Mouse (Mus musculus): ENCODE data around the gene Ltc4s. TPM values are rescaled to one million over a fixed set of nuclear protein-coding genes. Genes with fewer than 3 reads are reported as not detected.

Gene Ltc4s
- total and polyA plus RNA-seq, 3 experiments: not detected

- no peak for DNase-seq (ENCODE audit: low spot score)
- no peaks in the 10 kb centered on the region for H3K9me3 ChIP-seq (replicated peaks)
- ATAC-seq (ENCODE audit: extremely low read depth, insufficient number of reproducible peaks, low FRiP score, poor library complexity, severe bottlenecking): no peak
- peaks cover 25% of the 10 kb centered on the region for H3K4me1 ChIP-seq (ENCODE audit: insufficient read depth, low read depth, low read length)
- H3K4me3 ChIP-seq (ENCODE audit: low read depth, low read length): no peak overlapping the region
- H3K27me3 ChIP-seq (ENCODE audit: insufficient read depth, low read length): no peaks in the 10 kb centered on the region
- peaks cover 99% of the 10 kb centered on the region for H3K36me3 ChIP-seq (replicated peaks)
- TF ChIP-seq GATA2 (IDR thresholded peaks at IDR 0.05; ENCODE audit: borderline replicate concordance, low read depth, low read length) (no peak), TAL1 (conservative IDR thresholded peaks at IDR 0.05; ENCODE audit: low read depth, low read length) (no peak), CTCF (IDR thresholded peaks at IDR 0.05; ENCODE audit: low read depth, low read length) (no peak), POLR2AphosphoS5 (IDR thresholded peaks at IDR 0.05; ENCODE audit: insufficient replicate concordance, low read depth, low read length) (no peak), GATA1 (IDR thresholded peaks at IDR 0.05; ENCODE audit: borderline replicate concordance, low read length) (no peak)
Measured at GRCm38 (mm10) chr11:50203302-50203827, 35.1 kb downstream of the Ltc4s start.

GRCm38 (mm10) chr11:50201590-50201989, 36.8 kb downstream of the Ltc4s start:
- Histone ChIP-seq H3K36me3 (replicated peaks) (peaks cover 99% of the 10 kb centered on the region), H3K4me3 (ENCODE audit: low read depth, low read length) (no peak overlapping the region), H3K4me1 (ENCODE audit: insufficient read depth, low read depth, low read length) (peaks cover 9% of the 10 kb centered on the region; the same call in 1 of the 2 replicates), H3K9me3 (replicated peaks) (no peaks in the 10 kb centered on the region), H3K27me3 (ENCODE audit: insufficient read depth, low read length) (no peaks in the 10 kb centered on the region)
- TF ChIP-seq GATA1 (IDR thresholded peaks at IDR 0.05; ENCODE audit: borderline replicate concordance, low read length): no peak
- TF ChIP-seq GATA2 (IDR thresholded peaks at IDR 0.05; ENCODE audit: borderline replicate concordance, low read depth, low read length): no peak
- TF ChIP-seq TAL1 (conservative IDR thresholded peaks at IDR 0.05; ENCODE audit: low read depth, low read length): no peak
- TF ChIP-seq CTCF (IDR thresholded peaks at IDR 0.05; ENCODE audit: low read depth, low read length): no peak
- no peak for TF ChIP-seq POLR2AphosphoS5 (IDR thresholded peaks at IDR 0.05; ENCODE audit: insufficient replicate concordance, low read depth, low read length)
- ATAC-seq (ENCODE audit: extremely low read depth, insufficient number of reproducible peaks, low FRiP score, poor library complexity, severe bottlenecking) (no peak; the same call in 1 of the 2 replicates), DNase-seq (ENCODE audit: low spot score) (no peak)

GRCm38 (mm10) chr11:50200613-50201012, 37.8 kb downstream of the Ltc4s start:
- H3K4me3 ChIP-seq (ENCODE audit: low read depth, low read length): no peak overlapping the region
- DNase-seq (ENCODE audit: low spot score) (no peak), ATAC-seq (ENCODE audit: extremely low read depth, insufficient number of reproducible peaks, low FRiP score, poor library complexity, severe bottlenecking) (no peak)
- TF ChIP-seq POLR2AphosphoS5 (IDR thresholded peaks at IDR 0.05; ENCODE audit: insufficient replicate concordance, low read depth, low read length): no peak
- H3K27me3 ChIP-seq (ENCODE audit: insufficient read depth, low read length): no peaks in the 10 kb centered on the region
- no peaks in the 10 kb centered on the region for H3K9me3 ChIP-seq (replicated peaks)
- H3K36me3 ChIP-seq (replicated peaks): peaks cover 98% of the 10 kb centered on the region
- H3K4me1 ChIP-seq (ENCODE audit: insufficient read depth, low read depth, low read length): peaks cover 12% of the 10 kb centered on the region; the same call in 1 of the 2 replicates

- H3K4me1 ChIP-seq (ENCODE audit: insufficient read depth, low read depth, low read length): peaks cover 22% of the 10 kb centered on the region
- no peaks in the 10 kb centered on the region for H3K9me3 ChIP-seq (replicated peaks)
- no peak overlapping the region for H3K4me3 ChIP-seq (ENCODE audit: low read depth, low read length)
- H3K27me3 ChIP-seq (ENCODE audit: insufficient read depth, low read length): no peaks in the 10 kb centered on the region
- TF ChIP-seq POLR2AphosphoS5 (IDR thresholded peaks at IDR 0.05; ENCODE audit: insufficient replicate concordance, low read depth, low read length) (no peak), GATA2 (IDR thresholded peaks at IDR 0.05; ENCODE audit: borderline replicate concordance, low read depth, low read length) (no peak), TAL1 (conservative IDR thresholded peaks at IDR 0.05; ENCODE audit: low read depth, low read length) (no peak), GATA1 (IDR thresholded peaks at IDR 0.05; ENCODE audit: borderline replicate concordance, low read length) (no peak), CTCF (IDR thresholded peaks at IDR 0.05; ENCODE audit: low read depth, low read length) (no peak)
- peaks cover 96% of the 10 kb centered on the region for H3K36me3 ChIP-seq (replicated peaks)
- DNase-seq (ENCODE audit: low spot score) (no peak), ATAC-seq (ENCODE audit: extremely low read depth, insufficient number of reproducible peaks, low FRiP score, poor library complexity, severe bottlenecking) (no peak)
Measured at GRCm38 (mm10) chr11:50198916-50199315, 39.5 kb downstream of the Ltc4s start.

GRCm38 (mm10) chr11:50198219-50198846, 40.1 kb downstream of the Ltc4s start:
- no peak for DNase-seq (ENCODE audit: low spot score)
- peaks cover 21% of the 10 kb centered on the region for H3K4me1 ChIP-seq (ENCODE audit: insufficient read depth, low read depth, low read length)
- no peaks in the 10 kb centered on the region for H3K27me3 ChIP-seq (ENCODE audit: insufficient read depth, low read length)
- TF ChIP-seq CTCF (IDR thresholded peaks at IDR 0.05; ENCODE audit: low read depth, low read length): no peak
- no peak for TF ChIP-seq TAL1 (conservative IDR thresholded peaks at IDR 0.05; ENCODE audit: low read depth, low read length)
- no peak for TF ChIP-seq GATA1 (IDR thresholded peaks at IDR 0.05; ENCODE audit: borderline replicate concordance, low read length)
- no peak for TF ChIP-seq GATA2 (IDR thresholded peaks at IDR 0.05; ENCODE audit: borderline replicate concordance, low read depth, low read length)
- no peak for TF ChIP-seq POLR2AphosphoS5 (IDR thresholded peaks at IDR 0.05; ENCODE audit: insufficient replicate concordance, low read depth, low read length)
- H3K36me3 ChIP-seq (replicated peaks): peaks cover 96% of the 10 kb centered on the region
- no peak for ATAC-seq (ENCODE audit: extremely low read depth, insufficient number of reproducible peaks, low FRiP score, poor library complexity, severe bottlenecking)
- no peaks in the 10 kb centered on the region for H3K9me3 ChIP-seq (replicated peaks)
- H3K4me3 ChIP-seq (ENCODE audit: low read depth, low read length): no peak overlapping the region

- Histone ChIP-seq H3K4me1 (ENCODE audit: insufficient read depth, low read depth, low read length) (peaks cover 20% of the 10 kb centered on the region), H3K4me3 (ENCODE audit: low read depth, low read length) (no peak overlapping the region), H3K27me3 (ENCODE audit: insufficient read depth, low read length) (no peaks in the 10 kb centered on the region), H3K9me3 (replicated peaks) (no peaks in the 10 kb centered on the region), H3K36me3 (replicated peaks) (peaks cover 90% of the 10 kb centered on the region)
- ATAC-seq (ENCODE audit: extremely low read depth, insufficient number of reproducible peaks, low FRiP score, poor library complexity, severe bottlenecking) (no peak), DNase-seq (ENCODE audit: low spot score) (no peak)
- TF ChIP-seq POLR2AphosphoS5 (IDR thresholded peaks at IDR 0.05; ENCODE audit: insufficient replicate concordance, low read depth, low read length) (no peak), GATA1 (IDR thresholded peaks at IDR 0.05; ENCODE audit: borderline replicate concordance, low read length) (no peak), TAL1 (conservative IDR thresholded peaks at IDR 0.05; ENCODE audit: low read depth, low read length) (no peak), GATA2 (IDR thresholded peaks at IDR 0.05; ENCODE audit: borderline replicate concordance, low read depth, low read length) (no peak), CTCF (IDR thresholded peaks at IDR 0.05; ENCODE audit: low read depth, low read length) (no peak)
Measured at GRCm38 (mm10) chr11:50197500-50197899, 40.9 kb downstream of the Ltc4s start.
